Mouse (Mus musculus) erythroblast, embryonic 14.5 days (primary cell): ENCODE results near the gene Arhgef2. TPM values are rescaled to one million over a fixed set of nuclear protein-coding genes. Genes with fewer than 3 reads are reported as not detected.
A peak's percentile ranks its signal among the peaks of the same experiment; 100 is the strongest.
"Not testable (repeated sequence)": the region's sequence is repeated elsewhere in the genome, so short reads cannot be mapped to it uniquely, and the experiment has no call there.

Source experiments
- H3K27me3 ChIP-seq: 2 replicates; pipeline ENCODE4 v1.6.1; 2012; ENCODE audit warnings: inconsistent platforms; ENCODE audit not compliant: control insufficient read depth
- H3K36me3 ChIP-seq: 2 replicates; pipeline ENCODE4 v1.6.1; 2012; ENCODE audit warnings: mild to moderate bottlenecking, inconsistent platforms; ENCODE audit not compliant: control insufficient read depth
- H3K4me1 ChIP-seq: 2 replicates; pipeline ENCODE4 v1.6.1; 2012; ENCODE audit warnings: inconsistent platforms; ENCODE audit not compliant: control insufficient read depth
- H3K4me3 ChIP-seq: replicated peaks from 2 replicates; pipeline ENCODE3; 2012; ENCODE audit warnings: moderate library complexity, mild to moderate bottlenecking, inconsistent platforms
- H3K9me3 ChIP-seq: 2 replicates; pipeline ENCODE4 v1.6.1; 2012; ENCODE audit warnings: low read length, inconsistent platforms, mixed read lengths; ENCODE audit not compliant: control insufficient read depth
- GATA1 ChIP-seq: IDR thresholded peaks from 2 replicates; pipeline ENCODE4 v1.6.1; 2012; ENCODE audit warnings: low read length, inconsistent platforms, mixed read lengths
- TAL1 ChIP-seq: IDR thresholded peaks from 3 replicates; pipeline ENCODE4 v1.6.1; 2012; ENCODE audit warnings: low read length, inconsistent platforms, mixed read lengths
- polyA plus RNA-seq: library from polyadenylated mRNA; stranded (reverse); fragments of >175 nt; gene quantifications from 2 replicates; pipeline ENCODE4 v1.2.3, GENCODE M21; 2012

The Arhgef2 gene
- polyA plus RNA-seq, 1 experiment = 0.13 TPM

DNA sequence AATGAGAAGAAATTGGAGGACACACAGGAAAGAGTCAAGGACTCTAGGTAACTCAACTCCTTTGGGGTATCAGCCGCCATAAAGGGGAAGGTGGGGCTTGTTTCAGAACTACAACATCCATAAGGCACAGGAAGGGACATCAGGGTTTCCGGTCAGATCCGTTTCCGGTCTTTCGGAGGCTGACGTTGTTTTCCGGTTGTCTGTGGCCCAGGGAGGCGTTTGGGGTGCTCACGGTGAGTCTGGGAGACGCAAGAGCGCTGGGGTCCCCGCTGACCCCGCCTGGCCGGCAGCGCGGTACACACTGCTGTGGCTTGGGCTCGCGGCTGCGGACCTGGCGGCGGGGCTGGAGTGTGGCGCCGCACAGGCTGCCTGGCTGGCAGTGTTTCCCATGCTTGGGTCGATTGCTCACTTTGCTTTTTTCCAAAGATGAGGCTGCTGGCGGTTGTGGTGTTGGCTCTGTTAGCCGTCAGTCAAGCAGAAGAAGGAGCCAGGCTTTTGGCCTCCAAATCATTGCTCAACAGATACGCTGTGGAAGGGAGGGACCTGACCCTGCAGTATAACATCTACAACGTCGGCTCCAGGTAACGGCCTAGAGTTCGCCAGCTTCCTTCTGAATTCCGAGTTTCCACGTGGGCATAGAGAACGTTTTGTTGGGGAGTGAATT lies 26.2 kb upstream of the Arhgef2 start:
- no peaks in the 10 kb centered on the region for H3K9me3 ChIP-seq
- no peak for TF ChIP-seq GATA1
- TF ChIP-seq TAL1 = no peak
- H3K4me1 ChIP-seq = peaks cover 29% of the 10 kb centered on the region
- H3K36me3 ChIP-seq = peaks cover 38% of the 10 kb centered on the region
- H3K27me3 ChIP-seq = no peaks in the 10 kb centered on the region
- peak overlapping the region; percentile 92 for H3K4me3 ChIP-seq

DNA sequence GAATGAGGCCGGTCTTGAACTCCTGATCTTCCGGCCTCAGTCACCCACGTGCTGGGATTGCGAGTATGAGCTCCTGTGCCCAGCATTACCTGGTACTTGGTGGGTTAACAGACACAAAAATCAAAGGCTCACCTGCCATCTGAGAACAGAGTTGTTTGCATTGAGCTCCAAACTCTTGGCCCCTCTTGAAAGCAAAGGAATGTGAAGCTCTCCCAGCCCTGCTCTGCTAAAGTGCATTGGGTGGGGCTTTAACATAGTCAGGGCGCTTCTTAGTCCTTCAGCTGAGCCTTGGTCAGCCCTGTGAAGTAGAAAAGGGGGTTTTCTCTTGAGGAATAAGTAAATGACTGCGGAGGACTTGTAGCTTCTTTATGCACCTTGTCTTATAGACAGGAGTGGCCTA lies 20.0 kb upstream of the Arhgef2 start:
- TF ChIP-seq TAL1 (no peak), GATA1 (no peak)
- H3K4me3 ChIP-seq = no peak overlapping the region
- peaks cover 71% of the 10 kb centered on the region for H3K36me3 ChIP-seq
- H3K27me3 ChIP-seq = no peaks in the 10 kb centered on the region
- H3K4me1 ChIP-seq = peaks cover 5% of the 10 kb centered on the region
- H3K9me3 ChIP-seq = no peaks in the 10 kb centered on the region

DNA sequence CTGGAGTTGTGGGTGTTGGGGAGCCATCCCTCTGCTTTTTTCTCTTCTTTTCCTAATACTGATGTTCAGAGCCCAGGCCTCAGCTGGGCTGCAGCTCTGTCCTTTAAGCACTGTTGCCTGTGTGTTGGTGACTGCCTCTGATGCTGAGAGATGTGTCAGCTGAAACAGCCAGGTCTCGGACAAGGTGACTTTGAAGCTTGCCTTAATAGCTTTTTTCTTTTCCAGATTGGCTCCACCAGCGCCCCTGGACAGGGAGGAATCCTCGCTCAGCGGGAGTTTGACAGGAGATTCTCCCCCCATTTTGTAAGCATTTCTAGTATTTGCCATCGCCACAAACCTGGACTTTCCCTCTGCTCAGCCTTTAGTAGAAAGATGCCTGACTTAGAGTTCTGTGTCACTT lies 19.1 kb upstream of the Arhgef2 start:
- Histone ChIP-seq H3K9me3 (no peaks in the 10 kb centered on the region), H3K27me3 (no peaks in the 10 kb centered on the region), H3K4me1 (peaks cover 2% of the 10 kb centered on the region), H3K4me3 (no peak overlapping the region), H3K36me3 (peaks cover 63% of the 10 kb centered on the region)
- no peak for TF ChIP-seq GATA1
- TF ChIP-seq TAL1 = no peak

DNA sequence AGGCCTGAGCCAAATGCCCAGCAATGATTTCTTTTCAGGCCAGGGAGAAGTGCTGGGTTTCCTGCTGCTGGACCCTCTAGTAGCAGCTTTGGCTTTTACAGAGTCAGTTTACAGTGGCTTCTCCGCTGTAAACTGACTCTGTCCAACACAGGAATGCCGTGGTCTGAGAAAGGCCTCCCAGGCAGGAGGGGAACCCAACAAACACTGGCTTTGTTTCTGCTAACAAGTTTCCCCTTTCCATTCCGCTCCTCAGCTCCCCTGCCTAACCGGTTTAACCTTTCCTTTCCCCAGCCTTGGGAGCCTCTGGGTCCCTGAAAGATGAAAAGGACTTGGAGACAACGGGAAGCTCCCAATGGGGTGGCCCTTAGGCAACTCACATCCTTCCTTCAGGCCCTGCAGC lies 15.5 kb upstream of the Arhgef2 start:
- peaks cover 35% of the 10 kb centered on the region for H3K36me3 ChIP-seq
- H3K9me3 ChIP-seq = no peaks in the 10 kb centered on the region
- H3K27me3 ChIP-seq = no peaks in the 10 kb centered on the region
- TF ChIP-seq TAL1 (no peak), GATA1 (no peak)
- H3K4me3 ChIP-seq = no peak overlapping the region
- peaks cover 17% of the 10 kb centered on the region for H3K4me1 ChIP-seq

DNA sequence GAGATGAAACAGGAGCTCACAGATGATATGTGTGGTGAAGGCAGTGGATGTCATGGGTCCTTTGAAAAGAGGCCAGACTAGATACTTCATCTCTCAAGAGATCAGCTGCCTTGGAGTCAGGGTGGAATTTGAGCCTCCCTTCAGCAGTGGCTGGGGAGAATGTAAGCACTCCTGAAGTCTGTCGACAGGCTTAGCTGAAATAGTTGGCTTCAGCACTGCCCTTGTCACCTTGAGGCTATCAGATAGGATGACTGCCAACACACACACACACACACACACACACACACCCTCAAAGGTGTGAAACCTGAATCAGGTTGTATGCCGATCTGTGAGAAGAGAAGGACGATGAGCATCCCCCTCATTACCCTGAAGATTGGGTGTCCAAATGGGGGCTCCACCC lies 14.7 kb upstream of the Arhgef2 start:
- TF ChIP-seq TAL1 (no peak), GATA1 (no peak)
- Histone ChIP-seq H3K4me3 (no peak overlapping the region), H3K27me3 (no peaks in the 10 kb centered on the region), H3K9me3 (no peaks in the 10 kb centered on the region), H3K36me3 (peaks cover 28% of the 10 kb centered on the region), H3K4me1 (peaks cover 17% of the 10 kb centered on the region)

DNA sequence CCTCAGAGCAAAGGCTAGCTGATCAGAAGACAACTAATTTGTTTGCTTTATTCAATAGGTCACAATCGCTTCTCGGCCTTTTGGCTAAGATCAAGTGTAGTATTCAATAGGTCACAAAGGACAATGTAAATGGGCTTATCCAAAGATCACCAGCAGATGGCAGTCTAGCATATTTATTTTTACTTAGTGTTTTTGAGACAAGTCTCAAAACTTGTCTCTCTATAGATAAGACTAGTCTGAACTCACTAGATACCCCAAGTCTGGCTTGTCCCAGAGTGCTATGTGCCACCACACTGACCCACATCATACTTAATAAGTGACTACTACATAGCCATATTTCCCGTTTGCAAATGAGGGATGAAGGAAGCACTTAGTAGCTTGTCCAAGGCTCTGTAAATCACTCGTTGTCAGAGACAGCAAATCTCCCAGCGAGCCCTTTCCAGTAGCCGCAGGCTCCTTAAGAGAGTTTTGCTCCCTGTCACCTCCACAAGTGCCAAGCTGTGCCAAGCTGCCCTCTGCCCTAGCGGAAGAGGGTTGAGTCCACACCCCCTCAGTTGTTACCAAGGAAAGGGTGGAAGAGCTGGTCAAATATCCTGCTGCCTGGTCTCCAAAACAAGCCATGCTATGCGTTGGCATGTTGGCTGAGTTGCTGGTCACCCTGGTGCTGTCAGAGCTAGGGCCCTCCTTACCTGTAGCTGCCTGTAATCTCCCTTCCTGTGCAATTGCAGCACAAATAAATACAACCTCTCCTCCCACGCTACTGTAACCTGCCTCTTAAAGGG lies 13.6 kb upstream of the Arhgef2 start:
- TF ChIP-seq TAL1 (no peak), GATA1 (no peak)
- Histone ChIP-seq H3K9me3 (no peaks in the 10 kb centered on the region), H3K4me3 (no peak overlapping the region), H3K27me3 (no peaks in the 10 kb centered on the region), H3K36me3 (peaks cover 17% of the 10 kb centered on the region), H3K4me1 (peaks cover 17% of the 10 kb centered on the region)

DNA sequence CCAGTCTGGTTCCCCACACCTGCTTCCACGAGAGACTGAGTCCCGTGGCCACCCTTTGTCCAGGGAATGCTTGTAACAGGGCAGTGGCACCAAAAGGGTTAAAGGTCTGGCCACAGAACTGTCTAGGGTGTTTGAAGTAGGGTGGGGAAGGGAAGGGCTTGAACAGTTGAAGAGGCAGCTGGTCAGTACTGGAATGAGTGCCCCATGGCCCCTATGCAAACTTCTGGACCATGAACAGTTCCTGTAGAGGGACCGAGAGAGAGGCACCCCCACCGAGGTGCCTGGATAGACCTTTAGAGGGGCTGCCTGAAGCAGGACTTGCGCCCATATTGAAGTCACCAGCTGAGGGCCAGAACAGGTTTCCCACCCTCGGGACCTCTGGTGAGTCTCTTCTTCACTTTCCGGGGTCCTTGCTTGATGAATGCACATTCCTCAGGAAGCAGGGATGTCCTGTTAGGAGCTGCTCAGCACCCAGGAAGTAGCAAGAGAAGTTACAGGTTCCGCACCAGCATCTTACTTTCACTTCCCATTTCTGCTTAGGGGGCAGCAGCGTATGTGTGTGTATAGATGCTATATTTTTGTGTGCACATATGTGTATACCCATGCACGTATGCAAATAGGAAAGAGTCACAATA lies 12.7 kb upstream of the Arhgef2 start:
- TF ChIP-seq TAL1 (no peak), GATA1 (no peak)
- no peak overlapping the region for H3K4me3 ChIP-seq
- no peaks in the 10 kb centered on the region for H3K9me3 ChIP-seq
- H3K4me1 ChIP-seq = peaks cover 17% of the 10 kb centered on the region
- no peaks in the 10 kb centered on the region for H3K27me3 ChIP-seq
- H3K36me3 ChIP-seq = peaks cover 8% of the 10 kb centered on the region

DNA sequence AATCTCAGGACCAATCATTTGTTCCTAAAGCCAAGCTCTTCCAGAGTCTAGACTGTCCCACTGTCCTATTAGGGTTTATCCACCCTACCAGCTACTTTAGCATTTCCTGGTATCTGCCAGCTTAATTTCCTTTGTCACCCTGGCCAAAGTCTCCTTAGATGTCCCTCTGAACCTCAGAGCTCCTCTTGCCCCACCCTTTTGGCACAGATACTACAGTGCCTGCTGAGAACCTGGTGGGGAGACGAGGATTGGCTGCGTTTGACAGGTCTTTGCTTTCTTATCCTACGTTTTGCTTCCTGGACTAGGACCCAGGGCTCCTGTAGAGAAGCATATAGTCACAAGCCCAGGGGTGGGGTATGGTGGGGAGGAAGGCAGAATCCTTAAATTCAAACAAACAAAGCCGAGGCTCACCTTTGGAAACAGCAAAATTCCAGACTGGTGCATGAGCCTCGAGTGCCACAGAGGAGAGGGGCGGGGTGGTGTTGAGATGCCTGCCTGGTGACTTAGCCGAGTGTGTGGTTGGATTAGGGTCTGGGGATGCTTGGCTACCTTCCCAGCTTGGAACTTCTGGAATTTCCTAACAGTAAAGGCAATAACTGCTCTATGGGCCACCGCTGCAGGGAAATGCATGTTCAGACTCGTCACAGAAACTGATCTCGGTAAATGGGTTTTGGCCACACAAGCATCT lies 11.7 kb upstream of the Arhgef2 start:
- H3K4me3 ChIP-seq = no peak overlapping the region
- TF ChIP-seq TAL1 (no peak), GATA1 (no peak)
- H3K4me1 ChIP-seq = peaks cover 17% of the 10 kb centered on the region
- H3K27me3 ChIP-seq = no peaks in the 10 kb centered on the region
- H3K36me3 ChIP-seq = no peaks in the 10 kb centered on the region; the same call in 1 of the 2 replicates
- no peaks in the 10 kb centered on the region for H3K9me3 ChIP-seq

DNA sequence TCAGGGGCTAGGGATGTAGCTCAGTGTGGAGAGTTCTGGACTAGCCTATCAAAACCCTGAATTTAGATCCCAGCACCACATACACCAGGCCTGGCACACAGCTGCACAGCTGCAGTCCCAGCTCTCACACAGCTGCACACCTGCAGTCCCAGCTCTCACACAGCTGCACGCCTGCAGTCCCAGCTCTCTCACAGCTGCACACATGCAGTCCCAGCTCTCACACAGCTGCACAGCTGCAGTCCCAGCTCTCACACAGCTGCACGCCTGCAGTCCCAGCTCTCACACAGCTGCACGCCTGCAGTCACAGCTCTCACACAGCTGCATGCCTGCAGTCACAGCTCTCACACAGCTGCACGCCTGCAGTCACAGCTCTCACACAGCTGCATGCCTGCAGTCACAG lies 9.2 kb upstream of the Arhgef2 start:
- H3K4me3 ChIP-seq, H3K36me3 ChIP-seq, H3K9me3 ChIP-seq, H3K27me3 ChIP-seq: not testable (repeated sequence)
- peaks cover 16% of the 10 kb centered on the region for H3K4me1 ChIP-seq
